Mouse (Mus musculus) intestine, embryonic 14.5 days (tissue): ENCODE measurements around the gene Laptm5. TPM values are rescaled to one million over a fixed set of nuclear protein-coding genes. Genes with fewer than 3 reads are reported as not detected.

Experiments
- ATAC-seq: fragments of 200-750 bp; cut with Nextera tagmentation; replicated peaks from 2 replicates; pipeline ENCODE4 v1.8.0; 2017; ENCODE audit warnings: low read depth, moderate number of reproducible peaks, moderate TSS enrichment, moderate library complexity; ENCODE audit not compliant: low FRiP score, low TSS enrichment
- DNase-seq: peaks from one replicate; pipeline ENCODE4 v3.0.0-alpha.2; 2018; ENCODE audit warnings: low spot score
- H3K27ac ChIP-seq: fragments of 300-500 bp; sonication (generic); 2 replicates; pipeline ENCODE4 v1.5.1; 2014; ENCODE audit warnings: low read depth, mild to moderate bottlenecking, control low read depth
- H3K27me3 ChIP-seq: fragments of 300-500 bp; sonication (generic); replicated peaks from 2 replicates; pipeline ENCODE4 v1.6.1; 2014; ENCODE audit warnings: low read length, control low read depth; ENCODE audit not compliant: control insufficient read depth, insufficient read depth
- H3K36me3 ChIP-seq: fragments of 300-500 bp; sonication (generic); 2 replicates; pipeline ENCODE4 v1.6.1; 2014; ENCODE audit warnings: low read length, control low read depth; ENCODE audit not compliant: control insufficient read depth, insufficient read depth
- H3K4me1 ChIP-seq: fragments of 300-500 bp; sonication (generic); replicated peaks from 2 replicates; pipeline ENCODE4 v1.6.1; 2014; ENCODE audit warnings: low read length, control low read depth, mixed read lengths; ENCODE audit not compliant: control insufficient read depth, insufficient read depth
- H3K4me2 ChIP-seq: fragments of 300-500 bp; sonication (generic); 2 replicates; pipeline ENCODE4 v1.6.1; 2014; ENCODE audit warnings: low read length
- H3K4me3 ChIP-seq: fragments of 300-500 bp; sonication (generic); 2 replicates; pipeline ENCODE4 v1.5.1; 2014; ENCODE audit warnings: low read depth, low read length, control low read depth, mixed read lengths
- H3K9ac ChIP-seq: fragments of 300-500 bp; sonication (generic); 2 replicates; pipeline ENCODE4 v1.6.1; 2014; ENCODE audit warnings: mild to moderate bottlenecking, low read length
- H3K9me3 ChIP-seq: fragments of 300-500 bp; sonication (generic); 2 replicates; pipeline ENCODE4 v1.6.1; 2016; ENCODE audit warnings: low read length, control low read depth; ENCODE audit not compliant: control insufficient read depth
- WGBS: fragments of 180-500 bp; shearing (Covaris S2); extraction: QIAGEN DNeasy Blood & Tissue Kit; methylation state at CpG from one replicate; pipeline ENCODE4 v1.1.7; 2014; 5-methylcytosine and 5-hydroxymethylcytosine counted together
- polyA plus RNA-seq: library from polyadenylated mRNA; unstranded; fragments of >200 nt; fragmentation: Nextera tagmentation; extraction: Ambion mirVana; gene quantifications from 2 replicates; pipeline ENCODE4 v1.2.1, GENCODE M21; 2014

Laptm5 gene
- polyA plus RNA-seq, 1 experiment from 2014 or later, result 40.6 TPM

GRCm38 (mm10) chr4:130910666-130911065 lies 2.3 kb upstream of the Laptm5 start:
- no peak for DNase-seq
- Histone ChIP-seq H3K9ac (no peak overlapping the region), H3K36me3 (no peaks in the 10 kb centered on the region), H3K4me2 (no peak overlapping the region), H3K9me3 (no peaks in the 10 kb centered on the region), H3K4me3 (no peak overlapping the region), H3K27me3 (no peaks in the 10 kb centered on the region), H3K4me1 (no peaks in the 10 kb centered on the region), H3K27ac (no peak overlapping the region)
- 37% methylated on average over 7 of the region's 7 CpGs for WGBS
- no peak for ATAC-seq

- Histone ChIP-seq H3K9ac (no peak overlapping the region), H3K36me3 (no peaks in the 10 kb centered on the region), H3K4me2 (no peak overlapping the region), H3K27ac (no peak overlapping the region), H3K9me3 (no peaks in the 10 kb centered on the region), H3K4me3 (no peak overlapping the region), H3K27me3 (no peaks in the 10 kb centered on the region), H3K4me1 (no peaks in the 10 kb centered on the region)
- DNase-seq (no peak), ATAC-seq (no peak)
- WGBS, result 84% methylated on average over 3 of the region's 3 CpGs
Observed at GRCm38 (mm10) chr4:130912626-130913025, 299 bp upstream of the Laptm5 start.

- Histone ChIP-seq H3K36me3 (no peaks in the 10 kb centered on the region), H3K9ac (no peak overlapping the region), H3K27ac (no peak overlapping the region), H3K9me3 (no peaks in the 10 kb centered on the region), H3K4me1 (no peaks in the 10 kb centered on the region), H3K27me3 (no peaks in the 10 kb centered on the region), H3K4me2 (no peak overlapping the region), H3K4me3 (no peak overlapping the region)
- DNase-seq (no peak), ATAC-seq (no peak)
- WGBS, result 79% methylated on average over 3 of the region's 3 CpGs
Observed at GRCm38 (mm10) chr4:130913511-130913910, 586 bp downstream of the Laptm5 start.

- no peaks in the 10 kb centered on the region for H3K27me3 ChIP-seq
Observed at GRCm38 (mm10) chr4:130914011-130914410, 1.1 kb downstream of the Laptm5 start.

GRCm38 (mm10) chr4:130914527-130914926 lies 1.6 kb downstream of the Laptm5 start:
- no peak overlapping the region for H3K4me3 ChIP-seq
- no peaks in the 10 kb centered on the region for H3K27me3 ChIP-seq
- ATAC-seq (no peak; the same call in 1 of the 2 replicates), DNase-seq (no peak)
- no peaks in the 10 kb centered on the region for H3K9me3 ChIP-seq
- 71% methylated on average over 7 of the region's 7 CpGs for WGBS
- H3K27ac ChIP-seq, result no peak overlapping the region
- no peak overlapping the region for H3K9ac ChIP-seq
- H3K4me1 ChIP-seq, result no peaks in the 10 kb centered on the region
- H3K4me2 ChIP-seq, result no peak overlapping the region
- no peaks in the 10 kb centered on the region for H3K36me3 ChIP-seq

More at GRCm38 (mm10) chr4:130914011-130914410, 1.1 kb downstream of the Laptm5 start:
- ATAC-seq (no peak), DNase-seq (no peak)
- WGBS, result 84% methylated on average over 4 of the region's 4 CpGs
- Histone ChIP-seq H3K4me3 (no peak overlapping the region), H3K4me2 (no peak overlapping the region), H3K9ac (no peak overlapping the region), H3K36me3 (no peaks in the 10 kb centered on the region), H3K9me3 (no peaks in the 10 kb centered on the region), H3K4me1 (no peaks in the 10 kb centered on the region), H3K27ac (no peak overlapping the region)

- no peak overlapping the region for H3K9ac ChIP-seq
- H3K27me3 ChIP-seq, result no peaks in the 10 kb centered on the region
- no peak overlapping the region for H3K4me3 ChIP-seq
- H3K4me1 ChIP-seq, result no peaks in the 10 kb centered on the region
- H3K36me3 ChIP-seq, result no peaks in the 10 kb centered on the region
- H3K27ac ChIP-seq, result no peak overlapping the region
- no peak overlapping the region for H3K4me2 ChIP-seq
- ATAC-seq, result no peak
- 60% methylated on average over 12 of the region's 12 CpGs for WGBS
- DNase-seq, result no peak
- no peaks in the 10 kb centered on the region for H3K9me3 ChIP-seq
Observed at GRCm38 (mm10) chr4:130915006-130915667, 2.2 kb downstream of the Laptm5 start.

GRCm38 (mm10) chr4:130915668-130916035 lies 2.7 kb downstream of the Laptm5 start:
- ATAC-seq (no peak), DNase-seq (no peak)
- Histone ChIP-seq H3K4me3 (no peak overlapping the region), H3K36me3 (no peaks in the 10 kb centered on the region), H3K27ac (no peak overlapping the region), H3K9ac (no peak overlapping the region), H3K9me3 (no peaks in the 10 kb centered on the region), H3K4me1 (no peaks in the 10 kb centered on the region), H3K27me3 (no peaks in the 10 kb centered on the region), H3K4me2 (no peak overlapping the region)
- 69% methylated on average over 7 of the region's 7 CpGs for WGBS

- no peaks in the 10 kb centered on the region for H3K9me3 ChIP-seq
- H3K4me3 ChIP-seq, result no peak overlapping the region
- DNase-seq, result no peak
- WGBS, result 82% methylated on average over 7 of the region's 7 CpGs
- H3K27me3 ChIP-seq, result no peaks in the 10 kb centered on the region
- H3K4me2 ChIP-seq, result no peak overlapping the region
- H3K9ac ChIP-seq, result no peak overlapping the region
- no peaks in the 10 kb centered on the region for H3K36me3 ChIP-seq
- no peak overlapping the region for H3K27ac ChIP-seq
- no peak for ATAC-seq
- H3K4me1 ChIP-seq, result no peaks in the 10 kb centered on the region
Observed at GRCm38 (mm10) chr4:130916639-130917038, 3.7 kb downstream of the Laptm5 start.

GRCm38 (mm10) chr4:130917564-130917963 lies 4.6 kb downstream of the Laptm5 start:
- no peak for ATAC-seq
- 71% methylated on average over 4 of the region's 4 CpGs for WGBS
- no peaks in the 10 kb centered on the region for H3K4me1 ChIP-seq

More at GRCm38 (mm10) chr4:130917564-130917963, 4.6 kb downstream of the Laptm5 start:
- Histone ChIP-seq H3K9me3 (no peaks in the 10 kb centered on the region), H3K4me3 (no peak overlapping the region), H3K9ac (no peak overlapping the region), H3K36me3 (no peaks in the 10 kb centered on the region), H3K27me3 (no peaks in the 10 kb centered on the region), H3K4me2 (no peak overlapping the region), H3K27ac (no peak overlapping the region)
- no peak for DNase-seq
